Mouse (Mus musculus): ENCODE data around the gene Ggnbp2. TPM values are rescaled to one million over a fixed set of nuclear protein-coding genes. Genes with fewer than 3 reads are reported as not detected.

The Ggnbp2 gene
- polyA plus RNA-seq (2015; fragmentation: Nextera tagmentation; extraction: Ambion mirVana) = 44.1 and 45.0 TPM in 2 replicates

DNA sequence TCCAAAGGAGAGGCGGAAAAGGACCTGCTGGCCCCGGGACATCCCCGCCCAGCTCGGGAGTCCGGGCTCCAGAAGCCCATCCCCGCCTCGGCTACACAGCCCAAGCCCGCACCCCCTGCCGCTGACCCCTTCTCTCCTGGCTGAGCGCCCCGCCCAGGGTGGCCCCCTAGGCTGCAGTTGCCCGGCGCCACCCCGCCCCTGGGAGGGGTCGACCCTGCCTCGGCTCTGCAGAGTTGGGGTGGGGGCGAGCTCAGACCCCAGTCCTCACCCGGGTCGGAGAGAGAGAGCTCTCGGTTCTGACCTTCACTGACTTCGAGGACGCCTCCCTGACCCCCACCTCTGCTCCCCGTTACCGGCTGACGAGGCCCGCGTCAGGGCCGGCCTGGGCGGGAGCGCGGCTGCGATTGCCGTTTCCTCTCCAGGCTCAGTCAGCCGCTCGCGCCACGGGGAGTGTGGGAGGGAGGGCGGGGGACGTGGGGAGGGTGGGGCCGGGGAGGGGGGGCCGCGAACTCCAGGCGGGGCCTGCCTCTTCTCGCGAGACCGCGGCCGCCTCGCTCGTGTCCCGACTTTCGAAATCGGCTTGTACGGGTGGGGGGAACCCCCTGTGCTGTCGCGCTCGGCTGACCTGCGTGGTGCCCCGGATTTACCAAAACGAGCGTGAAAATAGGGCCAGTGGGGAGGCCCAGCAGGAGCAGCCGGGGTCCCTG, at the start of gene Ggnbp2:
Gene Ggnbp2 (minus strand): TSS at position 481 of the 707 bp plus-strand sequence.

DNA sequence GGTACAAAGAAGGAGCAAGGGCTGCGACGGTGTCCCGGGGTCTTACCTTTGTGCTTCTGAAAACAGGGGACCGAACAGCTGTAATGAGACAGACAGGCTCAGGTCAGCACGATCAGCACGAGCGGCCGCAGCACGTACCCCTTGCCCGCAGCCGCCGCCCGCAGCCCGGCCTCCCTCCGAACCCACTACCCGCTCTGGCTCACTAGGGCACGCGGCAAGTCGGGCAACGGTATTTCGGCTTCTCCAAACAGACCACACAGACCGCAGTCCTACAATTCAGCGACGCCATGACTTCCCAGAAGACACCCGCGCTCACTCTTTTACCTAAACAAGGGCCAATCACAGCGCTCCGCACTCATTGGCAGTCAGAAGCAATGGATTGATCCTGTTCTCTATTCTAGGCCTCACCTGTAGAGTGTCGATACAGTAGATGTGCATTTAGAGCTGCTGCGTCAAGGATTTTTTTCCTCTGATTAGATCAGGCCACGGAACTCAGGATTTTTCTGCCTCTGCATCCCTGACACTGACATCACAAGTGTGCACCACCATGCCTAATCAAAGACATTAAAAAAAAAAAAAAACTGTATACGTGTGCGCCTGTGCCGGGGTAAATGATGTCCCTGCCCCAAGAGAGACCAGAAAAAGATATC, 45.6 kb upstream of the Ggnbp2 start, which contains the start of gene Znhit3:
Gene Znhit3 (minus strand): TSS at position 314 of the 650 bp plus-strand sequence.

DNA sequence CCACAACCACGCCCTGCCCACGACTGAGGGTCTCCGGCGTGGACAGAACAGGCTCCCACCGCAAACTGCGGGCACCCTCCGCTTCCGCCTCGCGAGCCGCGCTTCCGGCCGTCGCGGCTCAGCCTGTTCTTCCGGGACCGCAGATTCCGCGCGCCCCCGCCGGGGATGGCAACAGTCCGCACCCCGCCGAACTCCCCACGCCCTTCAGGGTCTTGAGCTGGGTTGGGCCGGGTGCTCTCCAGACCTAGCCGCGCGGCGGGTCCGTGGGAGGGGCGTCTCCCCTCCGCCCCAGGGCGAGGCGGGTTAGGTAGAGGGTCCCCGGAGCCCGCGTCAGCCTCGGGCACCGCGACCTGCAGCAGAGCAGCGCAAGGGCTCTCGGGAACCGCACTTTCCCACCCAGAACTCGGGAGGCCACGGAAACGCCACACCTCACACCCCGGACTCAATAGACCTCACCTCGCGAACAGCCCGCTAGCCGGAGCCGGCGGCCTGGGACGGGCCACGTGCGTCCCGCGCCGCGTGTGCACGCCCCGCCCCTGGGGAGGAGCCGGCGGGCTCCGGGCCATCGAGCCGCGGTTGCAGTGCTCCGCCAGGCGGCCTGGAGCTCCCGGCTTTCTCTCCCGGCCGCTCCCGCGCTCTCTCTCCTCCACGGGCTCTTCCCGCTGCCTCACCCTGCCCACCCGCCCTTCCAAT, 9.3 kb upstream of the Ggnbp2 start, which contains the start of the genes Myo19 and Pigw:
Gene Myo19 (plus strand): TSS at position 377 of the 693 bp plus-strand sequence.
Gene Pigw (minus strand): TSS at position 514 of the 693 bp plus-strand sequence.

DNA sequence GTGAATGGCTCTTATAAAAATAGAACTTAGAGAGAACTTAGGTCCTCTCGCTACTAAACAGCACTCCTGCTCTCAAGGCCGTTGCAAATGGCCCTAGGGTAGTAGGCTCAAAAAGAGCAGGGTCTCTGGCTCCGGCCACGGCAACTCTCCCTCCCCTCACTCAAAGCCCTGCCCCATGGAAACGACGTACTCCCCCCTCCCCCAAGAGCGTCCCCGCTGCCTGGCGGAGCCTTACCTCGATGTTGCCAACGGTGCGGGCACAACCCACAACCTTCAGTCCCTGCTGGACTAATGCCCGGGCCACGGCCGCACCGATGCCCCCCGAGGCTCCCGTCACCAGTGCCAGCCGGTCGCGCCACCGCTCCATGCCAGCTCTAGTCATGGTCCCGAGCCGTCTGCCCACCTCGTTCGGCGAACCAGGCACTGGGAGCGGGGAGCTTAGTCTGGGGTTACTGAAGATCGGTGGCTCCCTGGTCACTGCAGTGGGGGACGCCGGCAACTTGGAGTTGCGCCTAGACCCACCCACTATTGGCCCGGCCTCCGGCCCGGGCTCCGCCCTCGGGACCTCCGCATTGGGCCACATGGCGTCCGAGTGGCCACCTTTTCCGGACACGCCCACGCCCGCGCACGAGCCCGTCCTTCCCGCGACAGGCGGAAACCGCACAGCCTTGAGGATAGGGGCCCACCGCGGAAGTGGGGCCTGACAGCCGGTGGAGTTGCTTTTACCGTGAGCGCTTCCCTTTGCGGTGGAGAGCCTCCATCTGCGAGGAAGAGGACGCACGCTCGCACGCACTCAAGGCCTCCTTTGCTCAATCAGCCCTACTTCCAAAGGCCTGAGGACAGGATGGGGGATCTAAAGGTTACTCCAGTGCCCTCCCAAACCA, 41.9 kb downstream of the Ggnbp2 start, which contains the start of gene Dhrs11:
Gene Dhrs11 (minus strand): TSS at position 479 of the 884 bp plus-strand sequence.

DNA sequence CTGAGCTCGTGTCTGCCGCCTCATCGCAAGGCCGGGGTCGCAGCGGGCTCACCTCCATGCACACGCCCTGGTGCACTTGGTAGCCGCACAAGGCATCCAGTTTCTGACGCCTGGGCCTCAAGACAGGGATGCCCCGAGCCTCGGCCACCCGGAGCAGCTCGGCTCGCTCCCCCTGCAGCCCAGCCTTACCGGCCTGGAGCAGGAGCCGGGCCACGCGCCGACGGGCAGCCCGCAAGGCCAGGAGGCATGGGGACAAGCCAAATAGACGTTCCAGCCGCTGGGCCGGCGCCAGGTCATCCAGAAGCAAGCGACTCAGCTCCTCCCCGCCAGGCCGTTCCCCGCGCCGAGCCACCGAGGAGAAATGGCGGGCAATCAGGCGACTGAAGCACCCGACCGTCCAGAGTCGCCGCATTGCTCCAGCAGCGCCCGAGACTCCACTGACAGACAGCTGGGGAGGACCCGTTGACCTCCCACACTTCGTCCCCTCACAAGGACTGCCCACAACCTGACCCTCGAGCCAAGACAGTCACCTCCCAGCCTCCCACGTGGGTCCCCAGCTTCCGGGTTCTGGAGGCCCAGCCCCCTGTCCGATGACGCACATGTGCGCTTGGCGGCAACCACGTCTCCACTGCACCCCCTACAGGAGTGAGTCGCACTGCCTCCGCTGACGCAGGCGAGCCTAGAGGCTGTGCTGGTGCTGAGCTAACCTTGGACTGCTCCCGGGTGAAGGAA, 51.5 kb downstream of the Ggnbp2 start, which contains the start of gene Mrm1:
Gene Mrm1 (minus strand): TSS at position 555 of the 732 bp plus-strand sequence.

Small RNA genes within 50 kb of the gene (microRNA-seq; reads per million reads assigned to microRNA genes)
- gene Gm23564 = not detected

Other genes starting within 250 kb of the Ggnbp2 start
- 7.6 and 8.0 TPM in 2 replicates for gene Mrm1, start 51.3 kb downstream of the Ggnbp2 start, polyA plus RNA-seq (2015; fragmentation: Nextera tagmentation; extraction: Ambion mirVana)
- gene Dhrs11, start 41.8 kb downstream of the Ggnbp2 start, polyA plus RNA-seq (2015; fragmentation: Nextera tagmentation; extraction: Ambion mirVana) = 5.8 and 8.0 TPM in 2 replicates
- 3.8 TPM in 2 replicates for gene Myo19, start 9.3 kb upstream of the Ggnbp2 start, polyA plus RNA-seq (2015; fragmentation: Nextera tagmentation; extraction: Ambion mirVana)
- 1.8 TPM in 2 replicates for gene Pigw, start 9.5 kb upstream of the Ggnbp2 start, polyA plus RNA-seq (2015; fragmentation: Nextera tagmentation; extraction: Ambion mirVana)
- gene Znhit3, start 45.5 kb upstream of the Ggnbp2 start, polyA plus RNA-seq (2015; fragmentation: Nextera tagmentation; extraction: Ambion mirVana) = 31.2 and 34.3 TPM in 2 replicates
- gene Car4, start 87.0 kb upstream of the Ggnbp2 start, polyA plus RNA-seq (2015; fragmentation: Nextera tagmentation; extraction: Ambion mirVana) = 2.8 and 3.3 TPM in 2 replicates